Mouse (Mus musculus) megakaryocyte, embryonic 14.5 days (primary cell): ENCODE measurements around the gene Slc28a1. TPM values are rescaled to one million over a fixed set of nuclear protein-coding genes. Genes with fewer than 3 reads are reported as not detected.

Source experiments
- H3K27me3 ChIP-seq: replicated peaks from 2 replicates; pipeline ENCODE3; 2012; ENCODE audit warnings: inconsistent platforms
- H3K36me3 ChIP-seq: replicated peaks from 2 replicates; pipeline ENCODE3; 2012; ENCODE audit warnings: low read length, inconsistent platforms, mixed read lengths
- H3K4me1 ChIP-seq: 2 replicates; pipeline ENCODE4 v1.6.1; 2012; ENCODE audit warnings: inconsistent platforms
- H3K4me3 ChIP-seq: replicated peaks from 2 replicates; pipeline ENCODE3; 2012; ENCODE audit warnings: moderate library complexity, mild to moderate bottlenecking, inconsistent platforms
- H3K9me3 ChIP-seq: 2 replicates; pipeline ENCODE4 v1.6.1; 2012; ENCODE audit warnings: inconsistent platforms
- FLI1 ChIP-seq: IDR thresholded peaks from 2 replicates; pipeline ENCODE4 v1.6.1; 2012; ENCODE audit warnings: low read length, inconsistent platforms, mixed read lengths
- GATA1 ChIP-seq: IDR thresholded peaks from 3 replicates; pipeline ENCODE4 v1.6.1; 2012; ENCODE audit warnings: mixed read lengths, low read length, inconsistent platforms, borderline replicate concordance
- polyA plus RNA-seq: library from polyadenylated mRNA; stranded (reverse); fragments of >175 nt; gene quantifications from 2 replicates; pipeline ENCODE4 v1.2.3, GENCODE M21; 2012; ENCODE audit warnings: low replicate concordance; ENCODE audit not compliant: insufficient read depth

Gene Slc28a1
- polyA plus RNA-seq, 1 experiment, result not detected

GRCm38 (mm10) chr7:81154960-81155359, 40.4 kb downstream of the Slc28a1 start:
- Histone ChIP-seq H3K9me3 (peaks cover 6% of the 10 kb centered on the region; the same call in 1 of the 2 replicates), H3K27me3 (peaks cover 30% of the 10 kb centered on the region), H3K4me1 (peaks cover 22% of the 10 kb centered on the region), H3K36me3 (no peaks in the 10 kb centered on the region), H3K4me3 (no peak overlapping the region)
- no peak for TF ChIP-seq FLI1
- no peak for TF ChIP-seq GATA1

- Histone ChIP-seq H3K27me3 (peaks cover 24% of the 10 kb centered on the region), H3K36me3 (no peaks in the 10 kb centered on the region), H3K4me1 (peaks cover 26% of the 10 kb centered on the region), H3K4me3 (no peak overlapping the region), H3K9me3 (no peaks in the 10 kb centered on the region)
- no peak for TF ChIP-seq FLI1
- no peak for TF ChIP-seq GATA1
Measured at GRCm38 (mm10) chr7:81158933-81159332, 44.3 kb downstream of the Slc28a1 start.

GRCm38 (mm10) chr7:81161666-81162065, 47.1 kb downstream of the Slc28a1 start:
- no peak overlapping the region for H3K4me3 ChIP-seq
- peaks cover 30% of the 10 kb centered on the region for H3K4me1 ChIP-seq
- H3K27me3 ChIP-seq, result peaks cover 21% of the 10 kb centered on the region
- H3K9me3 ChIP-seq, result no peaks in the 10 kb centered on the region
- no peaks in the 10 kb centered on the region for H3K36me3 ChIP-seq
- no peak for TF ChIP-seq FLI1
- no peak for TF ChIP-seq GATA1

DNA sequence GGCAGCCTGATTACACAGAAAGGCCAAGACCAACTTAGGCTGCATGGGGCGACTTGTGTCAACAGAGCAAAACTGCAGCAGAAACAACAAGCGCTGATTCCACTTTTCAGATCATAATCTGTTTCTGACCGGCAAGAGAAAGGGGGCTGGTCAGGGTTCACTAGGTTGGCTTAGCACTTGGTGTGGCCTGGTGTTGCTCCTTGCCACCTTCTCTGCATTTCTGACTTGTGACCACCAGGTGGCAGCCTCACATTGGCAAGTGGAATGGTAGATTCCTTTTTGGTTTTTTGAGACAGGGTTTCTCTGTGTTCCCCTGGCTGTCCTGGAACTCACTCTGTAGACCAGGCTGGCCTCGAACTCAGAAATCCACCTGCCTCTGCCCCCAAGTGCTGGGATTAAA, 47.7 kb downstream of the Slc28a1 start:
- Histone ChIP-seq H3K4me3 (no peak overlapping the region), H3K36me3 (no peaks in the 10 kb centered on the region), H3K27me3 (peaks cover 14% of the 10 kb centered on the region), H3K9me3 (no peaks in the 10 kb centered on the region), H3K4me1 (peaks cover 30% of the 10 kb centered on the region)
- TF ChIP-seq GATA1 (no peak), FLI1 (no peak)

- TF ChIP-seq GATA1 (no peak), FLI1 (no peak)
- no peaks in the 10 kb centered on the region for H3K9me3 ChIP-seq
- peaks cover 16% of the 10 kb centered on the region for H3K4me1 ChIP-seq
- no peak overlapping the region for H3K4me3 ChIP-seq
- H3K27me3 ChIP-seq, result peaks cover 18% of the 10 kb centered on the region
- no peaks in the 10 kb centered on the region for H3K36me3 ChIP-seq
Measured at GRCm38 (mm10) chr7:81164411-81164810, 49.8 kb downstream of the Slc28a1 start.

GRCm38 (mm10) chr7:81167124-81167523, 52.5 kb downstream of the Slc28a1 start:
- no peak overlapping the region for H3K4me3 ChIP-seq
- H3K27me3 ChIP-seq, result peaks cover 24% of the 10 kb centered on the region
- TF ChIP-seq GATA1, result no peak
- TF ChIP-seq FLI1, result no peak
- no peaks in the 10 kb centered on the region for H3K36me3 ChIP-seq
- H3K9me3 ChIP-seq, result peaks cover 4% of the 10 kb centered on the region; the same call in 1 of the 2 replicates
- H3K4me1 ChIP-seq, result peaks cover 11% of the 10 kb centered on the region

- TF ChIP-seq GATA1, result no peak
- Histone ChIP-seq H3K4me1 (peaks cover 5% of the 10 kb centered on the region), H3K4me3 (no peak overlapping the region), H3K36me3 (no peaks in the 10 kb centered on the region), H3K27me3 (peaks cover 24% of the 10 kb centered on the region), H3K9me3 (peaks cover 8% of the 10 kb centered on the region)
Measured at GRCm38 (mm10) chr7:81169351-81169750, 54.8 kb downstream of the Slc28a1 start.

DNA sequence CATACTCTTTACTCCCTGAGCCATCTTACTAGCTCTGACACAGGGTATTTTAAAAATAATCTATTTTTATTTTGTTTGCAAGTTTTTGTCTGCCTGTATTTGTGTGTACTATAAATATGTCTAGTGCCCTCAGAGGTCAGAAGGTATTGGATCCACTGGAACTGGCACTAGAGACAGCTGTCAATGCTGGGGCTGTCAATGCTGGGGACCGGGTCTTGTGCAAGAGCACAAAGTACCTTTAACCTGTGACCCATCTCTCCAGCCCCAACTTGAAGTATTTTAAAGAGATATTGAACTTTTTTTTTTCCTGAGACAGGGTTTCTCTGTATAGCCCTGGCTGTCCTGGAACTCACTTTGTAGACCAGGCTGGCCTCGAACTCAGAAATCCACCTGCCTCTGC, 59.3 kb downstream of the Slc28a1 start:
- TF ChIP-seq FLI1, result no peak
- no peak for TF ChIP-seq GATA1
- Histone ChIP-seq H3K4me3 (no peak overlapping the region), H3K36me3 (no peaks in the 10 kb centered on the region), H3K27me3 (peaks cover 27% of the 10 kb centered on the region), H3K4me1 (peaks cover 6% of the 10 kb centered on the region; the same call in 1 of the 2 replicates), H3K9me3 (peaks cover 18% of the 10 kb centered on the region)

DNA sequence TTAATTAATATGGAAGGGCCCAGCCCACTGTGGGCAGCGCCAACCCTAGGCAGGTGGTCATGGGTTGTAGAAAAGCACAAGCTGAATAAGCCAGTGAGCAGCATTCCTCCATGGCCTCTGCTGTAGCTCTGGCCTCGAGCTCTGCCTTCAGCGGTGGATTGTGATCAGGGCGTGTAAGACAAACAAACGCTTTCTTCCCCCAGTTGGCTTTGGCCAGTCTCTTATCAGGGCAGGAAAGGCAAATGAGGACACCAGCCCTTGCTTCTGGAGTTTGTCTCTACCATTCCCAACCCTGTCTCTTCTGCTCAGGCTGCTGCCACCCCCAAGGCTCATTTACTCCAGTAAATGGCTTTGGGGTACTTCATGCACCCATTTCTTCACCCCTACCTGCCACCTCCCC, 60.1 kb downstream of the Slc28a1 start:
- Histone ChIP-seq H3K4me1 (peaks cover 13% of the 10 kb centered on the region), H3K36me3 (no peaks in the 10 kb centered on the region), H3K9me3 (peaks cover 18% of the 10 kb centered on the region)

GRCm38 (mm10) chr7:81176187-81176769, 61.7 kb downstream of the Slc28a1 start:
- Histone ChIP-seq H3K4me1 (peaks cover 18% of the 10 kb centered on the region), H3K4me3 (no peak overlapping the region), H3K36me3 (no peaks in the 10 kb centered on the region), H3K27me3 (peaks cover 19% of the 10 kb centered on the region), H3K9me3 (peaks cover 18% of the 10 kb centered on the region)
- TF ChIP-seq FLI1 (no peak), GATA1 (no peak)

More for the DNA sequence above, 60.1 kb downstream of the Slc28a1 start:
- TF ChIP-seq GATA1 (no peak), FLI1 (no peak)
- Histone ChIP-seq H3K4me3 (no peak overlapping the region), H3K27me3 (peaks cover 22% of the 10 kb centered on the region)
